Mouse (Mus musculus): ENCODE measurements at regions not wholly inside any gene's neighbourhood (a gene's known extent, or its start where the extent isn't known, plus 50 kb on each side); places are given as distances from the start of the nearest gene placed in this dataset.

DNA sequence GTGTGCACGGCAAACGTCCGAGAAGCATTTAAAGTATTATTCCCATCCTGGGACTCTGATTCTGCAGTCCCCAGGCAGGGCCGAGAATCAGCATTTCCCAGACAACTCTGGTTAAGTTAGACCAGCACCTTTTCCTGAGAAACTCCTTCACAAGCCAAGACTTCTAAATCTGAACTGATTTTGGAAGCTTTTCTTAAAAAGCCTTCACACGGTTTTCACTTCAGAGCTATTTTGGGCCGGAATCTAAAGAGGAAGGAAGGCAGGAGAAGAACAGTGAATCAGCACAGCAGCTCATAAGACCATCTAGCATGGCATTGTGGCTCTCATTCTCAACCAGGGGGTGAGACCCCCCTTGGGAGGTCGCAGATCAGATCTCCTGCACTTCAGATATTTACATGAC, 57.5 kb upstream of the Phyhipl start:
- no peak for TF ChIP-seq POLR2A (IDR thresholded peaks at IDR 0.05; ENCODE audit: insufficient read depth, low read depth, low read length)
- TF ChIP-seq CTCF (IDR thresholded peaks at IDR 0.05) = no peak

Measured in heart, adult 2 months (tissue).